Mouse (Mus musculus): Measurements from ENCODE around the gene Btd.

DNA sequence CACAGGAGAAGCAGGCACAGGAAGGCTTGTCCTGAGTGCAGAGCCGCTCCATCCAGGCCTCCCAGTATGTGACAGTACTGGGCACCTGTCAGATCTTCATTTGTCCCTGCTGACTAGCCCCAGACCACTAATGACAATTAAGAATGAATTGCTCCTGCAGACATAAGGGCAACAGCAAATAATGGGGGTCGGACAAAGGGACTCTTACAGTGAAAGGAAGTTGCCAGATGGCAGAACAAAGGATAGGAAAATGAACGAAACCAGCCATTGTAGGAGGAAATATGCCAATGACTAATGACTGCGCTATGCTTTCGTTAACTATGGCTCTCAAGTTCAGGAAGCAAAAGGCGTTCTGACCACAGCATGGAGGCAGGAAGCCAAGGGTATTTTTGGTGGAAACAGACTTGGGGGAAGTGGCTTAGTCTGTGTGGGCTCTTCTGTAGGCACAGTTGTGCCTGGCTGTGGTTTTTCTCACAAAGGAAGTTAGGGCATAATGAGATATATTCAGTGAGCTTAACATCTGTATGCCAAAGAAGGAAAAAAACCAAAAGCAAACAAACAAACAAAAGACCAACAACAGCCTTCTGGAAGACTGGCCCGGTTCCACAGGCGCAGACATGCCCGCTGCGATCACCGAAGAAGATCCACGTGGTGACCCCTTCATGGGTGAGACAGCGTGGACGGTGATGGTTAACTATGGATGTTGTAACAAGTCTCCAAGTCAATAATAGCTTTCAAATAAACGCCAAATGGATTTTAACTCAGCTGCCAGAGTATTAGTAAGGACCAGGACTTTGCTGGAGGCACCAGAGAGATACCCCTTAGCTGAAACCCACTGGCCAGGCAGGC is 29.0 kb downstream of the Btd start:
- TF ChIP-seq CTCF (IDR thresholded peaks at IDR 0.05; ENCODE audit: control insufficient read depth, insufficient read depth, insufficient read length) (no peak), MYOD1 (IDR thresholded peaks at IDR 0.05; ENCODE audit: control insufficient read depth, insufficient read length, low read depth) (peak; percentile 66), FOSL1 (IDR thresholded peaks at IDR 0.05; ENCODE audit: insufficient read depth, low read length, poor library complexity, severe bottlenecking) (peak; percentile 64), MYOG (IDR thresholded peaks at IDR 0.05; ENCODE audit: control insufficient read depth, extremely low read depth, insufficient read length) (no peak)

All from C2C12 (cell line).